Mouse (Mus musculus): Measurements from ENCODE around the gene Nt5c2.

GRCm38 (mm10) chr19:46905971-46906370, 109.0 kb downstream of the Nt5c2 start:
- TF ChIP-seq POLR2A (IDR thresholded peaks at IDR 0.05; ENCODE audit: borderline replicate concordance, extremely low read depth, low read depth, low read length) (no peak), CTCF (IDR thresholded peaks at IDR 0.05; ENCODE audit: insufficient read depth, low read length) (no peak)

Measured in lung, adult 2 months (tissue).